Mouse (Mus musculus) C2C12 (cell line): Measurements from ENCODE around the gene Gm44790.

Experiments used
- CEBPB ChIP-seq: IDR thresholded peaks from one replicate; pipeline ENCODE4 v1.6.1; 2011; ENCODE audit warnings: low read depth, mild to moderate bottlenecking, control low read depth, moderate library complexity
- CTCF ChIP-seq: IDR thresholded peaks from one replicate; pipeline ENCODE4 v1.5.1; 2011; ENCODE audit not compliant: control insufficient read depth, insufficient read depth, insufficient read length
- FOSL1 ChIP-seq: IDR thresholded peaks from one replicate; pipeline ENCODE4 v1.8.0; 2011; ENCODE audit warnings: mild to moderate bottlenecking, low read length; ENCODE audit not compliant: poor library complexity, insufficient read depth, severe bottlenecking
- MAX ChIP-seq: IDR thresholded peaks from one replicate; pipeline ENCODE4 v1.6.1; 2011; ENCODE audit warnings: mild to moderate bottlenecking, control low read depth
- MYOD1 ChIP-seq: IDR thresholded peaks from one replicate; pipeline ENCODE4 v1.6.1; 2011; ENCODE audit warnings: low read depth; ENCODE audit not compliant: control insufficient read depth, insufficient read length
- MYOG ChIP-seq: IDR thresholded peaks from one replicate; pipeline ENCODE4 v1.6.1; 2011; ENCODE audit not compliant: control insufficient read depth, insufficient read length; ENCODE audit errors: extremely low read depth
- USF1 ChIP-seq: IDR thresholded peaks from one replicate; pipeline ENCODE4 v1.6.1; 2011; ENCODE audit warnings: low read depth, mild to moderate bottlenecking, control low read depth, moderate library complexity

DNA sequence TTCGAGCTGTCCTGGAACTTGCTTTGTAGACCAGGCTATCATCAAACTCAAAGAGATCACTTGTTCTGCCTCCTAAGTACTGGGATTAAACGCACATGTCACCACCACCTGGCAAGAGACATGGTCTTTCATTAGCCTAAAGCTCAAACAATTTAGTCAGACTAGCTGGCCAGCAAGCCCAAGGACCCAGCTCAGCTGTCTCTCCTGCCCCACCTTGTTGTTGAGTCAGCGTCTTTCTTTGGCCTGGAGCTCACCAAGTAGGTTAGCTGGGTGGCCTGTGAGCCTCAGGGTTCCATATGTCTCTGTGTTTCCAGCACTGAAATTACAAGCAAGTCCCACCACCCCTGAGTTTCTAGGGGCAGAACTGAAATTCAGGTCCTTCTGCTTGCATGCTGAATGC is 36.6 kb downstream of the Gm44790 start:
- TF ChIP-seq CTCF: no peak
- TF ChIP-seq USF1: no peak
- no peak for TF ChIP-seq FOSL1
- TF ChIP-seq MAX: no peak
- no peak for TF ChIP-seq MYOD1
- TF ChIP-seq MYOG: no peak
- no peak for TF ChIP-seq CEBPB
